Mouse (Mus musculus) MEL (cell line): Measurements from ENCODE around the gene Ube2j1. TPM values are rescaled to one million over a fixed set of nuclear protein-coding genes. Genes with fewer than 3 reads are reported as not detected.

Experiments used
- DNase-seq: peaks from one replicate; pipeline ENCODE4 v3.0.0; 2011; ENCODE audit warnings: low read depth, low spot score
- H3K27ac ChIP-seq: 2 replicates; pipeline ENCODE4 v1.5.1; 2012; ENCODE audit warnings: low read depth, mild to moderate bottlenecking, control low read depth, low read length, moderate library complexity; ENCODE audit not compliant: control insufficient read depth
- H3K27me3 ChIP-seq, 2 experiments: fragments of 150-350 bp in 1 of 2; sonication (generic) in 1 of 2; 2 replicates each; pipeline ENCODE4 v1.6.1; 2012; ENCODE audit warnings: low read length in 2 of 2, mild to moderate bottlenecking in 2 of 2, improper control_type of control experiment in 1 of 2, moderate library complexity in 1 of 2; ENCODE audit not compliant: insufficient read depth in 2 of 2, control insufficient read depth in 1 of 2
- H3K36me3 ChIP-seq, 2 experiments: 2 replicates each; pipeline ENCODE4 v1.6.1; 2012 to 2014; ENCODE audit warnings: low read length in 2 of 2, improper control_type of control experiment in 1 of 2, inconsistent platforms in 1 of 2, mild to moderate bottlenecking in 1 of 2; ENCODE audit not compliant: insufficient read depth in 2 of 2, control insufficient read depth in 1 of 2
- H3K4me1 ChIP-seq, 2 experiments: fragments of 150-350 bp in 1 of 2; sonication (generic) in 1 of 2; 2 replicates each; pipeline ENCODE4 v1.6.1; 2012; ENCODE audit warnings: low read length in 2 of 2, improper control_type of control experiment in 1 of 2, mild to moderate bottlenecking in 1 of 2; ENCODE audit not compliant: insufficient read depth in 2 of 2, control insufficient read depth in 1 of 2
- H3K4me3 ChIP-seq, 2 experiments: fragments of 150-350 bp in 1 of 2; sonication (generic) in 1 of 2; 2 replicates each; pipeline ENCODE4 v1.5.1; 2012; ENCODE audit warnings: low read depth in 2 of 2, low read length in 2 of 2, mild to moderate bottlenecking in 2 of 2, moderate library complexity in 2 of 2, control low read depth in 1 of 2, improper control_type of control experiment in 1 of 2; ENCODE audit not compliant: control insufficient read depth in 1 of 2, insufficient read depth in 1 of 2
- H3K79me2 ChIP-seq: 2 replicates; pipeline ENCODE4 v1.6.1; 2012; ENCODE audit warnings: mild to moderate bottlenecking, low read length, moderate library complexity; ENCODE audit not compliant: control insufficient read depth, poor library complexity, insufficient read depth
- H3K9ac ChIP-seq: 2 replicates; pipeline ENCODE4 v1.6.1; 2012; ENCODE audit warnings: low read depth, mild to moderate bottlenecking, control low read depth, low read length, moderate library complexity; ENCODE audit not compliant: control insufficient read depth, poor library complexity, severe bottlenecking
- H3K9me3 ChIP-seq: fragments of 150-350 bp; sonication (generic); replicated peaks from 2 replicates; pipeline ENCODE4 v1.6.1; 2012; ENCODE audit warnings: mild to moderate bottlenecking, low read length, improper control_type of control experiment, moderate library complexity; ENCODE audit not compliant: insufficient read depth
- BHLHE40 ChIP-seq: IDR thresholded peaks from 2 replicates; pipeline ENCODE4 v1.6.1; 2012; ENCODE audit warnings: low read depth, mild to moderate bottlenecking, inconsistent platforms, low read length, improper control_type of control experiment, borderline replicate concordance
- CHD1 ChIP-seq: IDR thresholded peaks from 2 replicates; pipeline ENCODE4 v1.6.1; 2012; ENCODE audit warnings: low read depth, mild to moderate bottlenecking, inconsistent platforms, low read length, improper control_type of control experiment
- CHD2 ChIP-seq: IDR thresholded peaks from 2 replicates; pipeline ENCODE4 v1.6.1; 2011; ENCODE audit warnings: low read length, improper control_type of control experiment
- E2F4 ChIP-seq: IDR thresholded peaks from 2 replicates; pipeline ENCODE4 v1.6.1; 2011; ENCODE audit warnings: low read depth, low read length, improper control_type of control experiment, borderline replicate concordance
- ELF1 ChIP-seq: IDR thresholded peaks from 2 replicates; pipeline ENCODE4 v1.6.1; 2014; ENCODE audit warnings: low read depth, mild to moderate bottlenecking, inconsistent platforms, low read length, improper control_type of control experiment, moderate library complexity
- EP300 ChIP-seq, 2 experiments: IDR thresholded peaks; 2 replicates each; pipeline ENCODE4 v1.6.1; 2011; ENCODE audit warnings: improper control_type of control experiment in 2 of 2, low read length in 2 of 2, low read depth in 1 of 2, mild to moderate bottlenecking in 1 of 2
- HCFC1 ChIP-seq: IDR thresholded peaks from 2 replicates; pipeline ENCODE4 v1.6.1; 2012; ENCODE audit warnings: low read depth, mild to moderate bottlenecking, inconsistent platforms, low read length, improper control_type of control experiment, moderate library complexity
- JUND ChIP-seq: IDR thresholded peaks from 2 replicates; pipeline ENCODE4 v1.6.1; 2011; ENCODE audit warnings: low read depth, mild to moderate bottlenecking, improper control_type of control experiment, low read length
- KAT2A ChIP-seq: conservative IDR thresholded peaks from 2 replicates; pipeline ENCODE4 v1.6.1; 2012; ENCODE audit warnings: low read depth, low read length, improper control_type of control experiment, inconsistent platforms
- MAX ChIP-seq: IDR thresholded peaks from 2 replicates; pipeline ENCODE4 v1.6.1; 2011; ENCODE audit warnings: low read length, improper control_type of control experiment
- MAZ ChIP-seq: IDR thresholded peaks from 2 replicates; pipeline ENCODE4 v1.6.1; 2012; ENCODE audit warnings: low read depth, mild to moderate bottlenecking, inconsistent platforms, low read length, improper control_type of control experiment
- MEF2A ChIP-seq: IDR thresholded peaks from 2 replicates; pipeline ENCODE4 v1.6.1; 2014; ENCODE audit warnings: low read depth, mild to moderate bottlenecking, inconsistent platforms, low read length, improper control_type of control experiment; ENCODE audit not compliant: poor library complexity, insufficient replicate concordance, severe bottlenecking; ENCODE audit errors: extremely low read depth
- MXI1 ChIP-seq: IDR thresholded peaks from 2 replicates; pipeline ENCODE4 v1.6.1; 2011; ENCODE audit warnings: mild to moderate bottlenecking, low read depth, low read length, improper control_type of control experiment
- MYB ChIP-seq: IDR thresholded peaks from 2 replicates; pipeline ENCODE4 v1.6.1; 2011; ENCODE audit warnings: mild to moderate bottlenecking, low read depth, low read length, improper control_type of control experiment
- MYC ChIP-seq: IDR thresholded peaks from 2 replicates; pipeline ENCODE4 v1.6.1; 2011; ENCODE audit warnings: low read depth, mild to moderate bottlenecking, low read length, improper control_type of control experiment, moderate library complexity
- NRF1 ChIP-seq: IDR thresholded peaks from 2 replicates; pipeline ENCODE4 v1.6.1; 2014; ENCODE audit warnings: low read depth, mild to moderate bottlenecking, inconsistent platforms, low read length, improper control_type of control experiment, moderate library complexity; ENCODE audit not compliant: poor library complexity, insufficient read depth, severe bottlenecking
- POLR2A ChIP-seq, 2 experiments: IDR thresholded peaks; 2 replicates each; pipeline ENCODE4 v1.6.1; 2011 to 2012; ENCODE audit warnings: low read length in 2 of 2, mild to moderate bottlenecking in 2 of 2, control low read depth in 1 of 2, improper control_type of control experiment in 1 of 2, low read depth in 1 of 2, moderate library complexity in 1 of 2; ENCODE audit not compliant: control insufficient read depth in 1 of 2, insufficient read depth in 1 of 2, poor library complexity in 1 of 2
- POLR2AphosphoS2 ChIP-seq: IDR thresholded peaks from 2 replicates; pipeline ENCODE4 v1.6.1; 2011; ENCODE audit warnings: low read length, improper control_type of control experiment
- POLR2AphosphoS5 ChIP-seq: IDR thresholded peaks from 2 replicates; pipeline ENCODE4 v1.6.1; 2012; ENCODE audit warnings: low read depth, borderline replicate concordance, mild to moderate bottlenecking, inconsistent platforms, low read length, moderate library complexity, mixed read lengths
- RAD21 ChIP-seq: IDR thresholded peaks from 2 replicates; pipeline ENCODE4 v1.6.1; 2011; ENCODE audit warnings: mild to moderate bottlenecking, low read depth, low read length, improper control_type of control experiment
- RCOR1 ChIP-seq: IDR thresholded peaks from 2 replicates; pipeline ENCODE4 v1.6.1; 2012; ENCODE audit warnings: low read depth, mild to moderate bottlenecking, inconsistent platforms, low read length, improper control_type of control experiment
- SIN3A ChIP-seq: IDR thresholded peaks from 2 replicates; pipeline ENCODE4 v1.6.1; 2012; ENCODE audit warnings: low read length, improper control_type of control experiment, inconsistent platforms
- SMC3 ChIP-seq: IDR thresholded peaks from 2 replicates; pipeline ENCODE4 v1.6.1; 2011; ENCODE audit warnings: low read depth, low read length, improper control_type of control experiment
- TAL1 ChIP-seq: IDR thresholded peaks from 2 replicates; pipeline ENCODE4 v1.6.1; 2012; ENCODE audit warnings: mild to moderate bottlenecking, inconsistent platforms, low read length, moderate library complexity, mixed read lengths
- TBP ChIP-seq: IDR thresholded peaks from 2 replicates; pipeline ENCODE4 v1.8.0; 2011; ENCODE audit warnings: low read depth, low read length, improper control_type of control experiment
- TCF12 ChIP-seq: IDR thresholded peaks from 2 replicates; pipeline ENCODE4 v1.6.1; 2014; ENCODE audit warnings: low read depth, mild to moderate bottlenecking, inconsistent platforms, low read length, improper control_type of control experiment, moderate library complexity
- UBTF ChIP-seq: IDR thresholded peaks from 2 replicates; pipeline ENCODE4 v1.6.1; 2012; ENCODE audit warnings: low read depth, mild to moderate bottlenecking, inconsistent platforms, low read length, improper control_type of control experiment, moderate library complexity, borderline replicate concordance; ENCODE audit not compliant: insufficient read depth
- USF1 ChIP-seq: IDR thresholded peaks from 2 replicates; pipeline ENCODE4 v1.6.1; 2014; ENCODE audit warnings: low read depth, mild to moderate bottlenecking, inconsistent platforms, low read length, improper control_type of control experiment, moderate library complexity
- ZC3H11A ChIP-seq: IDR thresholded peaks from 2 replicates; pipeline ENCODE4 v1.6.1; 2012; ENCODE audit warnings: low read depth, mild to moderate bottlenecking, inconsistent platforms, low read length, improper control_type of control experiment
- ZKSCAN1 ChIP-seq: IDR thresholded peaks from 2 replicates; pipeline ENCODE4 v1.6.1; 2012; ENCODE audit warnings: low read depth, mild to moderate bottlenecking, inconsistent platforms, low read length, improper control_type of control experiment, moderate library complexity
- ZMIZ1 ChIP-seq: IDR thresholded peaks from 2 replicates; pipeline ENCODE4 v1.6.1; 2012; ENCODE audit warnings: low read depth, mild to moderate bottlenecking, inconsistent platforms, low read length, improper control_type of control experiment, moderate library complexity
- ZNF384 ChIP-seq: IDR thresholded peaks from 2 replicates; pipeline ENCODE4 v1.6.1; 2012; ENCODE audit warnings: low read depth, mild to moderate bottlenecking, inconsistent platforms, low read length, improper control_type of control experiment
- polyA plus RNA-seq, 2 experiments: library from polyadenylated mRNA; stranded (reverse) in 1 of 2; unstranded in 1 of 2; fragments of >175 nt in 1 of 2; fragments of >200 nt in 1 of 2; gene quantifications; 2 replicates each; pipeline versions ENCODE4 v1.2.1 to v1.2.4; 2012; ENCODE audit warnings: low replicate concordance in 2 of 2, low read depth in 1 of 2; ENCODE audit not compliant: insufficient read length in 2 of 2, insufficient read depth in 1 of 2, missing spikeins in 1 of 2
- total RNA-seq: library from RNA; depleted of rRNA; stranded (reverse); fragments of 300-350 nt; gene quantifications from 2 replicates; pipeline ENCODE4 v1.2.3, GENCODE M21; 2012

Ube2j1 gene
- total and polyA plus RNA-seq, 3 experiments = 32.6 to 42.9 TPM; not detected in 1

GRCm38 (mm10) chr4:33012484-33012883 is 18.7 kb upstream of the Ube2j1 start:
- no peak overlapping the region for H3K4me3 ChIP-seq
- no peak for TF ChIP-seq TCF12
- TF ChIP-seq MEF2A = no peak
- H3K27me3 ChIP-seq = no peaks in the 10 kb centered on the region
- H3K27ac ChIP-seq = no peak overlapping the region
- no peaks in the 10 kb centered on the region for H3K79me2 ChIP-seq
- no peaks in the 10 kb centered on the region for H3K36me3 ChIP-seq
- no peak for DNase-seq
- H3K4me1 ChIP-seq = no peaks in the 10 kb centered on the region; a peak in 1 of 4 replicates
- H3K9me3 ChIP-seq = no peaks in the 10 kb centered on the region
- H3K9ac ChIP-seq = no peak overlapping the region

DNA sequence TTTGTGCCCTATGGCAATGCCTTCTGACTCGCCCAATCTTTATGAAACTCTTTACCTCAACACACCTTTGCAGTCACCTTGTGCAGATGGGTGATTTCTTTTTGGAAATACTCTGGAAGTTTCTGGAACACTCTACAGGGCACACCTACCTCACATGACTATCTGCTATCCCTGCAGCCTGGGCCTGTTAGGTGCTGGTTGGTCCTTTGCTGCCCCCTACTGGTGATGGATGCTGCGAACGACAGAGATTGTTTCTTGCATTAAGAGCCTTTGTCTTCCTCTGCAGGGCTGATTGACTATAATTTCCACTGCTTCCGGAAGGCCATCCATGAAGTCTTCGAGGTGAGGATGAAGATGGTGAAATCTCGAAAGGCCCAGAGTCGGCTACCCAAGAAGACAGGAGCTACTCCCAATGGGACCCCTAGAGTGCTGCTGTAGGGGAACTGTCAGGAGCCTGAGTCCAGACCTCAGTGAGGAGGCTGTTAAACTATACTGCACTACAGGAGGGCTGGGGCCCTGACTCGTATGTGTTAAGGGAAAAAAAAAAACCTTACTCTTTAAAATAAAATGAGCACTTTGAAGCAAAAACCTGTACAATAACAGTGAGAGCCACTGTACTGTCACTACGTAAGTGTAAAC is 12.7 kb upstream of the Ube2j1 start:
- Histone ChIP-seq H3K4me3 (no peak overlapping the region), H3K36me3 (no peaks in the 10 kb centered on the region), H3K9ac (no peak overlapping the region), H3K4me1 (no peaks in the 10 kb centered on the region), H3K9me3 (no peaks in the 10 kb centered on the region), H3K27me3 (no peaks in the 10 kb centered on the region; a peak in 1 of 4 replicates), H3K27ac (no peak overlapping the region), H3K79me2 (no peaks in the 10 kb centered on the region)
- peak; percentile 88 for DNase-seq
- TF ChIP-seq MYB (no peak), RCOR1 (no peak), ZC3H11A (peak; percentile 82), HCFC1 (no peak), POLR2A (IDR thresholded peaks at IDR 0.05; ENCODE audit: control insufficient read depth in 1 of 2, insufficient read depth in 1 of 2, low read depth in 1 of 2, low read length in 2 of 2, poor library complexity in 1 of 2) (no peak), POLR2AphosphoS2 (no peak), TCF12 (no peak), USF1 (peak; percentile 42; the same call in 1 of the 2 replicates), RAD21 (peak; percentile 96), MEF2A (no peak), UBTF (no peak), MAZ (no peak), CHD2 (no peak), E2F4 (no peak), MYC (no peak), NRF1 (no peak), TAL1 (no peak), EP300 (IDR thresholded peaks at IDR 0.05; ENCODE audit: low read depth in 1 of 2, low read length in 2 of 2) (no peak), MXI1 (no peak), JUND (no peak), ZMIZ1 (no peak), SMC3 (peak; percentile 91), POLR2AphosphoS5 (no peak), TBP (no peak), ZKSCAN1 (no peak), ZNF384 (no peak), KAT2A (no peak), CHD1 (no peak), BHLHE40 (0 out of 2 replicates have a peak, but pooled peaks have one; percentile 41), SIN3A (no peak), MAX (no peak), ELF1 (no peak)
